Mouse (Mus musculus) left cerebral cortex, adult 8-10 months (tissue): ENCODE data around the gene Glis1. TPM values are rescaled to one million over a fixed set of nuclear protein-coding genes. Genes with fewer than 3 reads are reported as not detected.
A peak's percentile ranks its signal among the peaks of the same experiment; 100 is the strongest.

ENCODE experiments used
- DNase-seq, 2 experiments: peaks; one replicate each; pipeline ENCODE4 v3.0.0; 2022; ENCODE audit warnings: low spot score in 2 of 2
- total RNA-seq, 4 experiments: library from RNA; stranded (reverse); gene quantifications; 2 replicates each; pipeline ENCODE4 v1.2.4; 2022

Glis1 gene
- 1 to 10 TPM in 3 of 4 experiments, under 1 TPM in 1; 0.89 to 2.8 (median 1.2) TPM for total RNA-seq

DNA sequence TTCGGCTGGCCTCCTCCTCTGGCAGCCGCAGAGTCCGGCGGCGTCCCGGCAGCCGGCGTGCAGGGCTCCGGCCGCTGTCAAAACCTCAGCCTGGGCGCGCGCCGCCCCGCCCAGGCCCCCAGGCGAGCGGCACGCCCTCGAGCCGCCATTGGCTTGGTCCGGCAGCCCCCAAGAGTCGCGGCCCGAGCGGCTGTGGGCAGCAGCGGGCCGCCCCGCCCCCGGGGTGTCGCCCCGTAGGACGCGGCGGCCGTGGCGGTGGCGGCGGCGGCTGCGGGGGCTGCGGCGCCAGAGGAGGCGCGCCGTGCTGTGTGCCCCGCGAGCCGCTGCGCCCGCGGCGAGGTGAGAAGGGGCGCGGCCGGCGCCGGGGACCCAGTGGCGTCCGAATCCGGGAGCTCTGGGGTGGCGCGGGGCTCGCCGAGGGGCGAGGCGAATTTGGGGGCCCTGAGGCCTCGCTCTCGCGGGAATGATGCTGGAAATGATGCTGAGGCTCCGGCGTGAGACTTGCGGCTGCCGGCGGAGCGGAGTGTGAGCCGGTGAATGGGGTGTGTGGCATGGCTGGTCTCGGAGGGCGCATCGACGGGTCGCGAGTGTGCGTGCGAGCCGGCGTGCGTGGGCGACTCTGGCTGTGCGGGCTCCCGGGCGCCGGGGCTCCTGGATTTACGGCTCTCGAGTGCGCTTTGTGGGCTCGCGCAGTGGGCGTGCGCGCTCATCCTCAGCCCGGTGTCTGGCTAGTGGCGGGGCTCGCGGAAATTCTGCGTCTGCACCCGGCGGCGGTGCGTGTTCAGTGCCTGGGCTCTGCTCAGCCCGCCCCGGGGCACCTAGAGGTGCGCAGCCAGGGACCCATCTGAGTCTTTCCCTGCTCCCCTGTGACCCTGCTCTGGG is at the start of gene Glis1:
TSS of gene Glis1 (plus strand) at position 236 of the 882 bp plus-strand sequence.
- peak; percentile 28 to 71 for DNase-seq

GRCm38 (mm10) chr4:107387038-107387437 is 47.4 kb upstream of the Glis1 start:
- no peak for DNase-seq

- no peak for DNase-seq
These were observed 46.9 kb upstream of the Glis1 start for GRCm38 (mm10) chr4:107387465-107387864.

DNA sequence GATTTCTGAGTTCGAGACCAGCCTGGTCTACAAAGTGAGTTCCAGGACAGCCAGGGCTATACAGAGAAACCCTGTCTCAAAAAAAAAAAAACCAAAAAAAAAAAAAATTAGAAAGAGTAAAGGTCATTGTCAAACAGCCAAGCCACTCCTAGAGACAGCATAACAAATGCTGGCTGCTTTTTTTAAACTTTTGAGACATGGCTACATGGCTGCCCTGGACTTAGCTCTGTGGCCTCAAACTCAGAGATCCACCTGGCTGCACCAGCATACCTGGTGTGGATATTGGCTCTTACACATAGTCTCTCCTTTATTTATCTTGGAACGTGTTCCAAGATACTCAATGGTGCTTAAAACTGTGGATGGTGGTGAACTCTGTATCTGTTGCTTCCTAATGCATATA is 46.1 kb upstream of the Glis1 start:
- no peak for DNase-seq

DNA sequence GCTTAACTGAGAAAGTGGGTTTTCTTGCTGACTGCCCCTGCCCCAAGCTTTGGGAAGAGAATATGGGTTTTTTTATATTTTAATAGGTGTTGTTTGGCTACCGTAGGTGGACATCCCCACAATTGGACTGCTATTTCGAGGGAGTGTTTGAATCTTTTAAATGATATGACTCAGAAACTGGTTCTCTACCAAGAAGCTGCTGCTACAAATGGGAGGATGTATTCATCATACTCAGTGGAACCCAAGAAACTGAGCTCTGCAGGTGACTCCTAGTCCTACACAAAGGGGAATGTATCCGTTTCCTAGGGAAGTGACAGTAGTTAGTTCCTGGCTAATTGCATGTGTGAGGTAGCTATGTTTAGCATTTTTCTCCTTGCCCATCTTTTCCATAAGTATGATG is 45.0 kb upstream of the Glis1 start:
- DNase-seq, result no peak

DNA sequence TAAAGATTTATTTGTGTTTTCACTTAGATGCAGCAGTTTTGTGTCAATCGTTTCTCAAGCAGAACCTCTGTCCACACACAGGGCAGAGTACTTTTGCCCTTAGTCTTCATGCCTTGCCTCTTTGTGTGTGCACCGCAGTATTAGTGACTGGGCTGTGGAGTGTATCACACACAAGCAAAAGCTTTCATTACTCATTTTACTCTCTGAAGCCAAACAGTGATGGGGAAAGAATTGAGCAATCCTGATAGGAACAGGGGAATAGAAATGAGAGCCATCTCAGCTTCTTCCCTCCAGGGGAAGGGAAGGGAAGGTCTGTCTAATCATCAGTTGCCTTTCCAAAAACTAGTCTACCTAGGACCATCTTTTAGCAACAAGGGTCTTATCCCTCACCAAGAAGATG is 40.6 kb upstream of the Glis1 start:
- no peak for DNase-seq

DNA sequence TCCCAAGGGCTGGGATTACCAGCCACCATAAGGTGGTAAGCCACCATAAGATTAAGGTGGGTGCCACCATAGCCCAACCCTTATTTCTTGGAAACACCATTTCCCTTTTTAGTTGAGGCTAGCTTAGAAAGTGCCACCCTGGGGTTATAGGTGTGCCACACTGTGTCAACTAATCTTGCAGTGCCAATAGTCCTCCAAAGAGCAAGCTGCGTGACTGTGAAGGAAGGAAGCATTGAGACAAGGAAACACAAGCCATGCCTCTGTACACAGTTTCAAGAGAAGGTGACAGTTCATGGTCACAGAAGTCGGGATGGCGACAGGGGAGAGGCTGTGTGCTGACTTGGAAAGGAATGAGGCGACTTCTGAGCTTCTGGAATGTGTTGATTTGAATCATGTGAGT is 14.2 kb upstream of the Glis1 start:
- DNase-seq, result no peak

GRCm38 (mm10) chr4:107421711-107422110 is 12.7 kb upstream of the Glis1 start:
- no peak for DNase-seq

- DNase-seq, result no peak
These were observed 12.2 kb upstream of the Glis1 start for GRCm38 (mm10) chr4:107422176-107422575.

- no peak for DNase-seq
These were observed 8.8 kb upstream of the Glis1 start for GRCm38 (mm10) chr4:107425616-107426015.

DNA sequence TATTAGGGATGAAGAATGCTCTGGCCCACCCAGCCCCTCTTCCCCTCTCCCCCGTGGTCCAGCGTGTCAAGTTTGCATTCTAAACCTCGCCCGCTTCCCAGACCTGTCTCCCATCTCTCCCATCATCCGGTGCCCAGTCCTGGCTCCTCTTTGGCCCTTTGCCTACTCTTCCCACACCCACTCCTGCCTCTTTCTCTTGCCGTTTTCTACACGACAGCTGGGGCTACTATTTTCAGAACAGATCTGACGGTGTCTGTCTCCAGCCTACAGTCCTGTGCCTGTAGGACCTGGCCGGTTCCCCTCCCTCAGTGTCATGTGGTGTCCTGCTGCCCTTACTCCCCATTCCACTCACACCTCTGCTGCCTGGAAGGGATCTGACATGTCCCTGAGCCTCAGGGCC is 7.8 kb upstream of the Glis1 start:
- DNase-seq, result peak in 1 of 2 experiments; percentile 40

- DNase-seq, result peak; percentile 25 to 60
These were observed 1.7 kb upstream of the Glis1 start for GRCm38 (mm10) chr4:107432717-107433116.

- DNase-seq, result no peak
These were observed 414 bp upstream of the Glis1 start for GRCm38 (mm10) chr4:107433998-107434355.

- DNase-seq, result no peak
These were observed 1.0 kb downstream of the Glis1 start for GRCm38 (mm10) chr4:107435238-107435946.

DNA sequence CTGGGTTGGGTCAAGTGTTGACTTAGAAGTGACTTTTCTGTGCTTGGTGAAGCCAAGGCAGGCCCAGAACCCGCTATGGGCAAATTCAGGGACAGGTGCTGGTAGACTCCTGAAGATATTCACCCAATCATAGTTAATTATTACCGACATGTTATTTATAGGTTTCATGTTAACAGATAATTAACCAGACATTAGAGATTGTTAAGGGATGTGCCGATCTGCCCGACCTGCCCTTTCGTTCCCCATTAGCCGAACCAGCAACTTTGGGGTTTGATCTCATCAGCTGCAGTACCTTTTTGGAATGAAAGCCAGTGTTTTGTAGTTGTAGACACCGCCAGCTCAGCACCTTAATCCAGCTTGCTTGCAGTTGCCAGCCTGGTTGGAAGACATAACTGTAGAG is 2.1 kb downstream of the Glis1 start:
- no peak for DNase-seq

DNA sequence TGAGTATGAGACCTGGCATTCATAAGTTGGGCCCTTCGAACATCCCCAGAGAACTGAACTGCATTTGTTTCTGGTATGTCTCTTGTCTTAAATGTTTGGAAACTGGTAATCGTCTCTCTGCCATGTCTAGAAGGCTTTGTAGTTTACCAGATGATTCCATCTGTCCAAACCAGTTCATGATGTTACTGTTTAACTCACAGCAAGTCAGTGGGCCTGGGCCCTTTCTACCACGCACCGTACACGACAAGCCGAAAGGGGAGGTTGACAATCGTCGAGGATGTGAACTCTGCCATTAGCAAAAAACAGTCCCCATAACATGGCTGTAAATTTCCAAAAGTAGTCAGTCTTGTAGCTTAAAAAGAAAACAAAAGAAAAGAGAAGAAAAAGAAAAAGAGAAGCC is 4.3 kb downstream of the Glis1 start:
- DNase-seq, result no peak

- no peak for DNase-seq
These were observed 5.9 kb downstream of the Glis1 start for GRCm38 (mm10) chr4:107440306-107440705.

- no peak for DNase-seq
These were observed 7.9 kb downstream of the Glis1 start for GRCm38 (mm10) chr4:107442288-107442687.

- DNase-seq, result no peak
These were observed 8.6 kb downstream of the Glis1 start for GRCm38 (mm10) chr4:107442891-107443483.

DNA sequence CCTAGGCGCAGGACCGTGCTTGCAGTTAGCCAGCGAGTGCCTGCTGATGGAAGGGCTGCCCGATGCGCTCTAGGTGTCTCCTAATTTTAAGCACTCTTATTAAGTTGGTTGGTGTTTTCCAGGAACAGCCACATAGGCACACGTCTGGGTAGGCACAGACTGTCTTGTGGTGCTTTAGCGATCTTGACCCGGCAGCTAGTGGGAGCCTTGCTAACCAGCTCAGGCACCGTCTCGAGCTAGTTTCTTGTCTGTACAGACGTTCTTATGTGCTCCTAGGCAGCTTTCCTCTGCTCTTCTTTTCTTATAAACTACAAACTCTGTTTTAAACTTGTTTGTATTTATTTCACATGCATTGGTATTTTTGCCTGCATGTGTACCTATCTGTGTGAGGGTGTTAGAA is 9.2 kb downstream of the Glis1 start:
- DNase-seq, result no peak

DNA sequence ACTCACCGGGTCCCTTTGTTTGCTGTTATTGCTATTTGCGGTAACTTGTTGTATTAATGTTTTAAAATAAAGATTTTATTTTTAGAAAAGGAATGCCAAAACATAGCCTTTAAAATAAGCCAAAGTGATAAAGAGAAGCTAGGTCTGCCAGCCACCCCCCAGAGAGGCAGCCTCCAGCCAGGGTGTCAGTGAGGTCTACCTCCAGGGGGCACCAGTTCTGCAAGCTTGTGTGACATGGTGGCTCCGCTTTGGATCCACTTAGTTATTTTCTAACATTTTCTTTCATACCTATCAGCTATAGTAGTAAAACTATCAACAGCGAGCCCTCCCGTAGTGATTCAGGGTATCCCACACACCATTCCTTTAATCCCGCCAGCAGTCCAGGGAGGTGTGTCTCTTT is 14.1 kb downstream of the Glis1 start:
- no peak for DNase-seq

- no peak for DNase-seq
These were observed 15.1 kb downstream of the Glis1 start for GRCm38 (mm10) chr4:107449519-107449918.
